Comparison of ENCODE assay signal across 7 mouse cellular contexts in genomic region chr16:10689748-10690318, GRCm38 (mm10).
DNase-seq lines count a peak whose midpoint lies in the region; ATAC-seq lines count a peak whose summit lies in the region.

No protein-coding gene starts in this region.

- H3K4me3 ChIP-seq in heart, embryonic 11.5 days (ENCODE audit: low read depth, low read length), result no peak overlapping the region
- H3K4me3 ChIP-seq in forebrain, embryonic 12.5 days (replicated peaks), result no peak overlapping the region

- no peak overlapping the region for H3K9ac ChIP-seq in heart, embryonic 11.5 days (ENCODE audit: low read depth, low read length)
- H3K9ac ChIP-seq in forebrain, embryonic 12.5 days, result no peak overlapping the region

- no peaks in the 10 kb centered on the region for H3K36me3 ChIP-seq in heart, embryonic 11.5 days (ENCODE audit: control insufficient read depth, insufficient read depth, low read length)
- H3K36me3 ChIP-seq in forebrain, embryonic 12.5 days (replicated peaks), result peaks cover 6% of the 10 kb centered on the region

- 42% methylated on average over 6 of the region's 6 CpGs for WGBS in heart, embryonic 11.5 days (ENCODE audit: insufficient replicate concordance)
- WGBS in forebrain, embryonic 12.5 days, result 91% methylated on average over 6 of the region's 6 CpGs

- H3K4me2 ChIP-seq in heart, embryonic 11.5 days, result peak overlapping the region; percentile 16; the same call in 1 of the 2 replicates
- no peak overlapping the region for H3K4me2 ChIP-seq in forebrain, embryonic 12.5 days

- peak overlapping the region; percentile 78 for H3K27ac ChIP-seq in heart, embryonic 11.5 days (ENCODE audit: low read depth, low read length)
- H3K27ac ChIP-seq in forebrain, embryonic 12.5 days, result no peak overlapping the region

- peak; percentile 49 for DNase-seq in kidney, postnatal 14 days
- DNase-seq in layer of hippocampus, adult 11-12 months (ENCODE audit: low spot score), result no peak
- no peak for DNase-seq in gastrocnemius, postnatal 25 days

- H3K27me3 ChIP-seq in heart, embryonic 11.5 days (ENCODE audit: control insufficient read depth, insufficient read depth, low read length), result no peaks in the 10 kb centered on the region
- no peaks in the 10 kb centered on the region for H3K27me3 ChIP-seq in forebrain, embryonic 12.5 days

- peak; percentile 92 for ATAC-seq in activated CD4-positive, CD25-positive, alpha-beta regulatory T cell, adult 4 months
- peak; percentile 80 for ATAC-seq in heart, embryonic 11.5 days (replicated peaks; ENCODE audit: insufficient number of reproducible peaks, low FRiP score, low TSS enrichment)
- ATAC-seq in megakaryocyte-erythroid progenitor cell, adult 5-6 weeks (replicated peaks; ENCODE audit: low FRiP score, low TSS enrichment, poor library complexity, severe bottlenecking), result peak; percentile 80
- no peak for ATAC-seq in forebrain, embryonic 12.5 days (ENCODE audit: low FRiP score)

- H3K9me3 ChIP-seq in heart, embryonic 11.5 days (replicated peaks; ENCODE audit: control insufficient read depth, low read length), result no peaks in the 10 kb centered on the region
- no peaks in the 10 kb centered on the region for H3K9me3 ChIP-seq in forebrain, embryonic 12.5 days

- peaks cover 20% of the 10 kb centered on the region for H3K4me1 ChIP-seq in heart, embryonic 11.5 days (ENCODE audit: control insufficient read depth, insufficient read depth, low read length)
- H3K4me1 ChIP-seq in forebrain, embryonic 12.5 days, result no peaks in the 10 kb centered on the region
